Mouse (Mus musculus) T-helper 2 cell (primary cell): ENCODE data around the gene Fbxo31.

Experiments used
- in situ Hi-C: fragments of 300-600 bp; cut with MboI, MseI; formaldehyde crosslinking; loops from one replicate; pipeline ENCODE4 v1.15.1; 2025; ENCODE audit warnings: high pct_unique_total_duplicates

The Fbxo31 gene

DNA sequence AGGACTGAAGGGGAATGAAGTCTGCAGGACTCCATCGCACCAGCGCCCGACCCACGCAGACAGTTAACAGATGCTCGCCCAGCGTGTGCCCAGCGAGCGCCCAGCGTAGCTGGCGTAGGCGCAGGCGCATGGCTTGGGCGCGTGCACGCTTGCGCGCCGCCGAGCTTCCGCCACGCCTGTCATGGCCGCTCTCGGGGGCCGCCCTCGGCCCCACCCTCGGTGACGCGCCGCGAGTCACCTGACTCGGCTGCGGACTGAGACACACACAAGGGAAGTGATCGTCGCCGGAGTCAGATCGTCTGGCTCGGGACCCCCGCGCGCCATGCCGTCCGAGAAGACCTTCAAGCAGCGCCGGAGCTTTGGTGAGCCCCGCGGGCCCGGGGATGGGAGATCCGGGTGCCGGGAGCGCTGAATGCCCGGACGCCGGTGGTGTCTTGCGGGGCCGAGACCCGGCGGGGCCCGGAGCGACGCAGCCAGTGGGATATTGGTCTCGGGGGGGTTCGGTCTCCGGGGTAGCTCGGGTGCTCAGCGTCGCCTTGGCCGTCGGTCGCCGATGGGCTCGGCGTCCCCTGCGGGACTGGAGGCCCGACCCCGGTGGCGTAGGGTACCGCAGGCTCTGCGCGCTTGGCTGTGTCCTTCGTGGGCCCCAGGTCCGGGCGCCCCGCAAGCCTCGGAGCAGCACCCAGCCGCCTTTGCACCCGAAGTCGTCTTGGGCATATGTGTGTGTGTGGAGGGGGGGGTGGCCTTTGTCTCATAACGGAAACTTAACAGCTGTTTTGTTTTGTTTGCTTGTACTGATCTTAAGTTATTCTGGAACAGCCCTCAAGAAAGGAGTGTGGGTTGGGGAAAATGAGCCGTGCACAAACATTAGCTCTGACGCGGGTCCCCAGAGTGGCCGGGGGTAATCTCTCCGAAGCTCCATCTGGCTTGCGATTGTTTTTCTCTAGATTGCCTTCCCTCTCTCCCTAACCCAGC is 11.9 kb upstream of the Fbxo31 start, which contains the start of gene Map1lc3b:
Map1lc3b (plus strand) TSS at position 159 of the 975 bp plus-strand sequence.
- in situ Hi-C loops, result loop anchor here (25.0 kb wide), 2 partner anchors 878 to 1997 kb away; no protein-coding TSS in a partner anchor

GRCm38 (mm10) chr8:121589205-121589726 is 10.7 kb upstream of the Fbxo31 start:
- in situ Hi-C loops, result loop anchor here (10.0 to 25.0 kb wide), 3 partner anchors 877 to 1998 kb away; partner anchors contain the start of gene 6430548M08Rik

DNA sequence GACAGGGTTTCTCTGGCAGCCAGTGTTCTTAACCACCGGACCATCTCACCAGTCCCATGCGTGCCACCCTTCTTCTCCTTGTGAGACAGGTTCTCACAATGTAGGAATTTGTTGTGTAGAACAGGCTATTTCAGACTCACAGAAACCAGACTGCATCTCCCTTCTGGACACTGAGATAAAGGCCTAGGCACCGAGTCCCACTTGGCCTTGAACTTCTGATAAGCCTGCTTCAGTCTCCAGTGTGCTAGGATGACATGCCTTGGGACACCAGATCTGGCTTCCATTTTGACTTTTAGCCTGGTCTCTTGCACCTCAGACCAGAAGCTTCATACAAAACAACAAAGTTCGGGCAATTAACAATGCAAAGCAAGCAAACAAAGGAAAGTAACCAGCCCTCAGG is 10.1 kb upstream of the Fbxo31 start:
- in situ Hi-C loops, result loop anchor here (10.0 to 25.0 kb wide), 3 partner anchors 876 to 1999 kb away; partner anchors contain the start of gene 6430548M08Rik

DNA sequence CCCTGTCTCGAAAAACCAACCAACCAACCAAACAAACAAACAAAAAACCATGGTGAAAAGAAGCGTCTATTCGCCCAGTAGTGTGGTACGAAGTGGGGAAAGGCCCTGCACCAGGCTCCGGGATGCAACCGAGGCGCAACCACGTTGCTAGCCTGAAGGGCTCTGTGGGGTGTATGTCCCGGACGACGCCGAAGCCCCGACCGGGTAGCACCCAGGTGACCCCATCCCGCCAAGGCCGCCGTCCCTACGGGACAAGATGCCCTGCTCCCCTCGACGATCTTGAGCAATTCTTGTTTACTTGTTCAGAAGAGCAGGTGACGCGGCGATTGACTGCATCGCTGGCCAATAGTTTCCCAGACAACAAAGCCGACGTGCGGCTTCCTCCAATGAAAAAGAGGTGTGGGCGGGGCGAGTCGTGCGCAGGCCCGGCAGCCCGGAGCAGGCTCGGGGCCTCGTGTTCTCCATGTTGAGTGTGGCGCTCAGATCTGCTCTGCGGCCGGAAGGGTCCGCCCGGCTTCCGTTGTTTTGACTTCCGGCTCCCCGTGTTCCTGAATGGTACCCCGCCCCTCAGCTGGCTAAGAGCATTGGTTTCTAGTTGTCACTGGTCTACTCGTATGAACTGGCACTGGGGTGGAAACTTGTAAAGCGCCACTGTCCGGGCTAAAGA is 6.7 kb upstream of the Fbxo31 start:
- in situ Hi-C loops, result loop anchor here (10.0 to 25.0 kb wide), 3 partner anchors 873 to 2002 kb away; partner anchors contain the start of gene 6430548M08Rik

DNA sequence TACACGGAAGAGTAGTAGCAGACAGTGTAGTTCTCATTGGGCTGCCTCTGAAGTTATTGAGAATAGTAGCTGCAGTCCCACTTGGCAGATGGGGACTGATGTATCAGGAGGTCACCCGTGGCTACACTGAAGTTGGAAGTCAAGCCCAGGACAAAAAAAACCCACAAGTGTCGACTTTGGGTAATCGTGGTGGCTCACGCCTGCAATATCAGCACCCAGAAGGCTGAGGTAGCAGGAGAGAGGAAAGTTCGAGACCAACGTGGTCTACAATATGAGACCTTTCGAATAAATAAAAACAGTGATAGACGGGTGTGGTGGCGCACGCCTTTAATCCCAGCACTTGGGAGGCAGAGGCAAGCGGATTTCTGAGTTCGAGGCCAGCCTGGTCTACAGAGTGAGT is 6.1 kb upstream of the Fbxo31 start:
- in situ Hi-C loops, result loop anchor here (10.0 to 25.0 kb wide), 3 partner anchors 872 to 2003 kb away; partner anchors contain the start of gene 6430548M08Rik

DNA sequence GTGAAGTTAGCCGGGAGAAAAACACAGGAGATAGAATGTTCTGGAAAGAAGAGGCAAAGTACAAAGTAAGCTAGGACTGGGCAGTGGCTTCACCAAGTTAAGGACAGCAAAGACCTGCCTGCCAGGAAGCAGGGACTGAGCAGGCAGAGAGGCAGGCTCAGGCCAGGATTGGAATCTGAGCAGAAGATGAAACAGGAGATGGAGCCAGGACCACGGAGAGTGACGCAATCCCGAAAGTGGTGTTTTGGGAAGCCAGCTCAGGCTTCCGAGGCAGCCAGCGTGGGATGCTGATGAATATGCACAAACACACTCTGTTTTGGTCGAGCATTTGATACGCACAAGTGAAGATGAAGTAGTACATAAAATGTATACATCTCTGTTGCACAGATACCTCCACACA is 5.0 kb upstream of the Fbxo31 start:
- in situ Hi-C loops, result loop anchor here (10.0 to 25.0 kb wide), 3 partner anchors 871 to 2004 kb away; partner anchors contain the start of gene 6430548M08Rik

DNA sequence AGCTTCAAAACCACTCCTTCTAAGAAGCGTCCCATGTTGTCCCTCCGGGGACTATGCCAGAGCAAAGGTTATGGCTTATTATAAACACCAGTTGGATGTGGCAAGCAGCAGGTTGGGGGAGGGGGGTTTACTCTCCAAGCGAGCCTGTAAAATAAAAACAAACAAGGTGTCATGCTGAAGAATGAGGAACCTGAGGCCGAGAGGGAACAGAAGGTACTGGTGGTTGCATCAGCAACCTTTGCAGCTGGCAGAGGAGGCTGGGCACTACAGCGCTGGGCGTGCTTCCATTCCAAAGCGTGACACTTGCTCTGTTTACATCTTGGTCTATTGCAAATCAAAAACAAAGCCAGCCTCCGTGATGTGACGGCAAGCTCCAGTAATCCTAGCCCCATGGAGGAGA is 1.9 kb upstream of the Fbxo31 start:
- in situ Hi-C loops, result loop anchor here (10.0 to 25.0 kb wide), 3 partner anchors 868 to 2007 kb away; partner anchors contain the start of gene 6430548M08Rik

- in situ Hi-C loops, result loop anchor here (25.0 kb wide), 2 partner anchors 866 to 2009 kb away; no protein-coding TSS in a partner anchor
These were observed 593 bp downstream of the Fbxo31 start for GRCm38 (mm10) chr8:121577751-121578675.

GRCm38 (mm10) chr8:121575661-121576060 is 2.9 kb downstream of the Fbxo31 start:
- in situ Hi-C loops, result loop anchor here (25.0 kb wide), 2 partner anchors 863 to 2012 kb away; no protein-coding TSS in a partner anchor

DNA sequence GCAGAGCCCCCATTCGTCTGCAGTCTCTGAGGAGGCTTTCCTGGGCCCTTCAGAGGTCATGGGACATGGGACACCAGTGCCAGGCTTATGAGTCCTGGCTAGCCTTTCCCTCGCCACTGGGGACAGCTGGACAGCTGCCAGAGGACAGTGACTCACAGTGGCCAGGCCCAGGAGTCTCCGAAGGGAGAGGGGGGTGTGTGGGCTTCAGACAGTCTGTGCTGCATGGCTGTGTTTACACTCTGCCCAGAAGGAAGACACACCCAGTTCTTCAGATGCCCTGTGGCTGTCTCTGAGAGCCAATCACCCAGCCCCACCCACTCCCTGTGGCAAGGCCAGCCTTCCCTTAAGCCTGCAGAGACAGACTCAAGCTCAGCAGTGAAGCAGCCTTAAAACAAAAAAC is 5.3 kb downstream of the Fbxo31 start:
- in situ Hi-C loops, result no loop called here

GRCm38 (mm10) chr8:121572121-121572520 is 6.5 kb downstream of the Fbxo31 start:
- in situ Hi-C loops, result no loop called here

DNA sequence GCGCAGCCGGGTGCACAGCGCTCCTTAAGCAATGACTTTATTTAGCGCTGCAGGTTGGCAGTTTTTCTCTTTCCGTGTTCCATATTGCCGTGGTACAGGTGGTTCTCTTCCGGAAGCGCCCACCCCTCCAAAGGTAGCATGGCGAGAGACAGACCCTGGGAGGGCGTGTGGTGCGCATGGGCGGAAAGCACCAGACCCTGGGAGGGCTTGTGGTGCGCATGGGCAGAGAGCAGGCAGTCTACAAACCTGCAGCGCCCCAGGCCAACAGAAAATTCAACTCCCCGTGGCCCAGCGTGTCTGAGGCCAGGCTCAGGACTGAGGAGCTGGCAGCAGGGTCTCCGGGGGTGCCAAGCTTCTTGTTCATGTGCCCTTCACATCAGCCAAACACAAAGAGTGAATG is 7.8 kb downstream of the Fbxo31 start:
- in situ Hi-C loops, result no loop called here

DNA sequence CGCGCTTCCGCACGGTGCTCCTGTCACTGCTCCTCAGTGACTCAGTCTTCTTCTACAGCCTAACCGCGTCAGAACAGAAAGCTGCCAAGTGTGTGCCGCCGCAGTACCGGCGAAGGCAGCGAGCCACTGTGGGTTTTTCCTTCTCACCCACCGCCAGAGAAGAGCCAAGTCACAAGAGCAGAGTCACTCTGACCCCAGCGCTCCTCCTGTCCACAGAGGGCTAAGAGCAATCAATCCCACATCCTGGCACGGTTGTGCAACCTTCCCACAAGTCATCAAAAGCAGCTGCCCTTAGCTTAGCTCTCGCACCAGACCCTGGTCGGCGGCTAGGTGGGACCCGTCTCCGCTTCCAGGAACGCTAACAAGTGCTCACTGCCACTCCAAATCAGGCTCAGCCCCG is 8.3 kb downstream of the Fbxo31 start:
- in situ Hi-C loops, result no loop called here

DNA sequence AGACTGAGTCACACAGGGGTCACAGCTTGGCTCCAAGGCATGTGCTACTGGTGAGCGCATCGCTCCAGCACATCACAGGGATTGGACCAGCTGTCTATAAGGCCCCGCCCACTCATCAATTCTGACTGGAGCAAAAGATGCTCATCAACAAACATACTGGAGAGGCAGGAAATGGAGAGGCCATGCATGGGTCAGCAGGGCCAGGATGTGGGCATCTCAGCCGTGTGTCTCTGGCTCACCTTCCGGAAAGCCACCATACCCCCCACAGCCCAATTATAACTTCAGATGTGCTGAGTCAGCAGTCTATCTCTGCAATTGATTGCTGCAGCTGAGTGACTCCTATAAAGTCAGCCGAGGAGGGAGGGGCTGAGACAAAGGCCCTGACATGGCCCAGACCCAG is 10.3 kb downstream of the Fbxo31 start:
- in situ Hi-C loops, result no loop called here

GRCm38 (mm10) chr8:121563701-121564100 is 14.9 kb downstream of the Fbxo31 start:
- in situ Hi-C loops, result no loop called here

- in situ Hi-C loops, result no loop called here
These were observed 15.7 kb downstream of the Fbxo31 start for GRCm38 (mm10) chr8:121562941-121563351.

- in situ Hi-C loops, result no loop called here
These were observed 16.8 kb downstream of the Fbxo31 start for GRCm38 (mm10) chr8:121561636-121562345.

- in situ Hi-C loops, result no loop called here
These were observed 18.0 kb downstream of the Fbxo31 start for GRCm38 (mm10) chr8:121560432-121561100.

DNA sequence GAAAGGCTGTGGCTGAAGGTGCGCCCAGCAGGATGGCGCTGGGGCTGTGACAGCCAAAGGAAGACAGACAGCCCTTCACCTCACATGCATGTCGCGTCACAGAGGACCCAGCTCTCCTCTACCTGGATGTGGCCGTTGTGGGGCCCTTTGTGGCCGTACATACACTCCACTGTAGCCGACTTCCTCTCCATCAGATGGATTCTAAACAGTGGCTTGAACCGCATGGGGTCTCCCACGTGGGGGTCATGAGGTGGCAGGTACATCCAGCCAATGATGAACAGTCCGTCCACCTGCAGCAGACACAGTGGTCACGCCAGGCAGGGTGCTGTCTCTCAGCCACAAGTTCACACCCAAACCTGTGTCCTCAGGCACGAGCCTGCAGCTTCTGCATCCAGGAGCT is 18.8 kb downstream of the Fbxo31 start:
- in situ Hi-C loops, result no loop called here
